Mouse (Mus musculus) cerebellum, adult 2 months (tissue): ENCODE data around the gene Dlgap1.

Source experiments
- CTCF ChIP-seq: fragments of 200-500 bp; IDR thresholded peaks from 2 replicates; pipeline ENCODE4 v1.5.1; 2011; ENCODE audit warnings: low read depth, mild to moderate bottlenecking, control low read depth, low read length, moderate library complexity, borderline replicate concordance; ENCODE audit not compliant: insufficient read depth
- POLR2A ChIP-seq: fragments of 200-500 bp; IDR thresholded peaks from 2 replicates; pipeline ENCODE4 v1.6.1; 2011; ENCODE audit warnings: low read length, control low read depth, borderline replicate concordance; ENCODE audit not compliant: insufficient read depth

DNA sequence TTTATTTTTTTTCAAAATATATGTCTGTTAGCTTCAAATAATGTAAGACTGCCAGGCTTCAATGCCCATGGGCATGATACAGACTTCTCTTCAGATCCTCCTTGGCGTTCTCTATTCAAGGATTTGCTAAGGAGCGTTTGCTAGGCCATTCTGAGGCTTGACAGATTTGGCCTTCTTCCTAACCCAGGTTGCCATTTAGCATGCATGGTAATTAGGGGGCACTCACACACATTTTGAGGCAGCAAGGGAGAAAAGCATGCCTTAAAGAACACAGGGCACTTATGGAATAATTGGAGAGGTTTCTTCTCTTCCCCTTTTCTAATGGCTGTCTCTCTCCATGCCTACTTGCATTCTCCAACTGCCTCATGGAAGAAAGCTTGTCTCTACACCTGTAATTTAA is 53.7 kb downstream of the Dlgap1 start:
- TF ChIP-seq POLR2A (no peak), CTCF (no peak)
